Mouse (Mus musculus) testis, adult 2 months (tissue): ENCODE measurements around the gene Ccdc142.

ENCODE experiments used
- CTCF ChIP-seq: fragments of 200-500 bp; IDR thresholded peaks from 2 replicates; pipeline ENCODE4 v1.5.1; 2012; ENCODE audit warnings: low read depth, mild to moderate bottlenecking, inconsistent platforms, low read length, moderate library complexity; ENCODE audit not compliant: control insufficient read depth, insufficient read depth, insufficient replicate concordance
- POLR2A ChIP-seq: fragments of 200-500 bp; IDR thresholded peaks from 2 replicates; pipeline ENCODE4 v1.6.1; 2012; ENCODE audit warnings: low read depth, mild to moderate bottlenecking, inconsistent platforms, low read length, moderate library complexity; ENCODE audit not compliant: control insufficient read depth

- TF ChIP-seq CTCF (no peak), POLR2A (peak; percentile 60; the same call in 1 of the 2 replicates)
Measured at GRCm38 (mm10) chr6:83077630-83078323, 23.6 kb upstream of the Ccdc142 start, which contains the start of gene Pcgf1.
